Mouse (Mus musculus): Measurements from ENCODE around the gene Zbtb18. TPM values are rescaled to one million over a fixed set of nuclear protein-coding genes. Genes with fewer than 3 reads are reported as not detected.

Gene Zbtb18
- total RNA-seq (2017): 91.1 and 91.6 TPM in 2 replicates

DNA sequence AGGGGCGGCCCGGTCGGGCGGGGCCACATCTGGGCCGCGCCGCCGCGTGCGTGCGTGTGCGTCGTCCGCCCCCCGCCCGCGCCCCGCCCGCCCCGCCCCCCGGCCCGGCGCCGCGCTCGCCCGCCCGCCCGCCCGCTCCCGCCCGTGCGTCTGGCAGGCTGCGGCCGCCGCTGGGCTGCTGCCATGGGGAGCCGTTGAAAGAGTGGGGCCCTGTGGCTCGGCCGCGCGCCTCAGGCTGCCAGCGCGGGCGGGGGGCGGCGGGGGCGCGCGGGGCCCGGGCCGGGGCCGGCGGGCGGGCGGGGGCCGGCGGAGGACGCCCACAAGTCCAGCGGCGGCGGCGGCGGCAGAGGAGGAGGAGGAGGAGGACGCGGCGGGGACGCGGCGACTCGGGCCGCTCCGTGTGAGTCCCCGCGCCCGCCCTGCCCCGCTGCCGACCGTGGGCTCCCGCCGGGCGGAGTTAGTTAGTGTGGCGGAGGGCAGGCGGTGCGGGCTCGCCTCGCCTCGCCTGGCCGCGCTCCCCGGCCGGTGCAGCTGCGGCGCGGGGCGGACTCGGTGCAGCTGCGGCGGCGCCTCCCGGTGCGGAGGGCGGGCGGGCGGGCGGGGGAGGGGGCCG lies at the start of gene Zbtb18:
Gene Zbtb18, plus strand, starts transcription at position 156 of the 613 bp plus-strand sequence.
- ATAC-seq (ENCODE audit: extremely low read depth, insufficient number of reproducible peaks, low FRiP score, poor library complexity, severe bottlenecking): no peak

DNA sequence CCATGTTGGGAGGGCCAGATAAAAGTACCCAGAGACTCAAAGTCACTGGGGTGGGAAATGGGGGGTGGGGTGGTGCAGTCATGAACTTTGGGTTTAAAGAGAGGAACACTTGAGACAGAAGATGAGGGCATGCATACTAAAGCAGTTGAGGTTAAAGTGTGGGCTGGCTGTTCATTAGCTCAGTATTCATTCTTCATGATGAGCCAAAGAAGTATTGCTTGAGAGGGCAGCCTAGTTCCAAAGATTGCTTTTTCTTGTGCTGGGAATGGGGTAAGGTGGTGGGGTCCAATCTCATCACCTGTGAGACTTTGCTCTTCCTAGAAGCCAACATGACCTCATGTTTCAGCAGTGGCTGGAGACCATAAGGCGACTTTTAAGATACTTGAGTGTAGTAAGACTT lies 44.7 kb upstream of the Zbtb18 start:
- no peak for ATAC-seq (ENCODE audit: extremely low read depth, insufficient number of reproducible peaks, low FRiP score, poor library complexity, severe bottlenecking)

DNA sequence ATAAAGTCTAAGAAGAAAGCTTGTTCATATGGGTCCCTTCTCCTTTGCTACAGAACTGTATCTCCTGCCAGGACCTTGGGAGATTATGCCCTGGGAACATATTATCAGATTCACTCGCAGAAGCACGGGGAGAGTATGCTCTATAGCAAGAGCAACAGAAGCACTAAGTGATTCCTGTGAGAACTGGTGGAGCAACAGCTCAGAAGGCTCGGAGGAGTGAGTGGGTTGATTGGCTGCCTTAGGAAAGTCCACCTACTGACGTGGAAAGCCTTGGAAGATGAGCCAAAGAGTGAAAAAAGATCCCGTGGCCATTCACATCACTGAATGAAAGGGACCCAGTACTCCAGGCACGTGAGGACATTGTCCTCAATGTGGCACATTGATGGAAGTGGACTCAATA lies 37.0 kb upstream of the Zbtb18 start:
- ATAC-seq (ENCODE audit: extremely low read depth, insufficient number of reproducible peaks, low FRiP score, poor library complexity, severe bottlenecking): no peak

DNA sequence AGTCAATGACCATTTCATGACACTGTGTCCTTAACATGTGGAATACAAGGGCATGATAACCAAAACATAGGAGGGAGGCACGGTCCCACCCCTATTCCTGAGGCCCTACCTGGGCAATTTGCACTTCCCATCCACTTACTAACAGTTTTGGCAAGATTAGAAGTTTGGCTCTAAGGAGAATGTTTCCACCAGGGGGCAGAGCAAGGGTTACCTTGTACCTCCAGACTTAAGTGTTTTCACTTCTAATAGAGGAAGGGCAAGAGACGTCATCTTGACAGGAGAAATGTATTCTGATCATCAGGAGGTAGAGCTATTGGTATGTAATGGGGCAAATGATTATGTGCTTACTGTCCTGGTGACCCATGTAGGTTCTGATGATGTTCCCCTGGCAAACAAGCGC lies 33.5 kb upstream of the Zbtb18 start:
- ATAC-seq (ENCODE audit: extremely low read depth, insufficient number of reproducible peaks, low FRiP score, poor library complexity, severe bottlenecking): peak; percentile 84

DNA sequence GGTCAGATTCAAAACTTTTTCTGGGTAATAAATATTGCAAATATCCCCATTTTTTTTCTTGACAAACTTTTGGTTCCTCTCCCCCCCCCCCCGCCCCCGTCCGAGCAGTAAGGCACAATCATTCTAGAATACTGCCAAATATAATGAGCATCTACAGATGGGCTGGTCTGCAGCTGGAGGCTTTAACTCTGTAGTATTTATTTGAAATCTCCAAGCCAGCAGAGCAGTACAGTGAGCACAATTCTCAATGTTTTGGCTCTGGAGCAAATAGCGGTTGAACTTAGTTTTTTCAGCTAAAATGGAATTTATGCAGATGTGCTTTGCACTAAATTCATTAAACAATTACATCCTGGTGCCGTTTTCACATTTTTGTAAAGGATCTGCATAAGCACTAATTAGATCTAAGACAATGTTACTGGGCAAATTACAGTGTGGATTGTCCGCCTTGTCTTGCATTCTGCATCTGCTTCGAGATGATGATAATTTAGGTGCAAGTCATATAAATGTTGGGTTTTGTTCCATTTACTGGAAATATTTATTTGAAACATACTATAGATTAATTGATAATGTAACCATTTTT lies 31.3 kb upstream of the Zbtb18 start:
- no peak for ATAC-seq (ENCODE audit: extremely low read depth, insufficient number of reproducible peaks, low FRiP score, poor library complexity, severe bottlenecking)

DNA sequence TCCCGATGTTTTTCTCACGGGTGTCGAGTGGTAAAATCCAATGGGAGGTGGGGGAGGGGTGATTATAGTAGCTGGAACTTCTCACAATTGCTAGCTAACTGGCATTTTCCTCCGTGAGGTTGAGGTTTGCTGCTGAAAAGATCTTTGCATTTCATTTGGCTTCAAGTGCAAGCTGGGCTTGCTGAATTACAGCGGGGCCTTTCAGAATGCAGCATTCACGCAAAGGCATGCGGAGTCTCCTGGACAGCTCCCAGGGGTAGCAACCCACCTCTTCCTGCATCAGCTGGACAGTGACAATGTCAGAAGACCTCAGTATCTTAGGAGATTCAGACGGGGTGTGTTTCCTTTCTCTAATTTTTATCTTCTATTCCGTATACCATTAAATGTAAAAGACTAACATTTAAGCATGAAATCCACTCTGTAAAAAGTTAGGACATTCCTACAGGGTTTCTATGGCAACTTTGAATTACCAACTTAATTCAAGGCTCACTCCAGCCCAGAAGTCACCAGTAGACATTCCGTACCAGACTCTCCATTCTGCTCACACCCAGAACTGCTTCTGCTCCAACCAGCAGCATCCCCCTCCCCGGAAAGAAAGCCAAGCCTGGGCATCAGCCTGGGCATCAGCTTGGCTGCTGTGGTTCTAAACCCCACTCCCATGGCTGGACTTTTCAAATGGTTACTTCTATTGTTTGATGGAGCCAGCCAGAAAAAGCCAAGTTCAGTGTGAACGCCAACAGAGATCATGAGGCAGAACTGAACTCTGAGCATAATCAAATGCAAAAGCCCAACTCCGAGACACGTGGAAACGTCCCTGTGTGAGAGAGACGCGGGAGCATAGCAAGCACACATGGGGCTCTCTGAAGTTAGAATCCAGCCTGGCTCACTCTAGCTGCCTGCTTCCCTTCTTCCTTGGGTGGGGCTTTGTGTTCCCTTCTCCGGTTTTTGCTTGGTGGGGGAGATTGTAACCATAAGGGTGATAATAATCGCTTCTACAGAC lies 30.5 kb upstream of the Zbtb18 start:
- no peak for ATAC-seq (ENCODE audit: extremely low read depth, insufficient number of reproducible peaks, low FRiP score, poor library complexity, severe bottlenecking)

DNA sequence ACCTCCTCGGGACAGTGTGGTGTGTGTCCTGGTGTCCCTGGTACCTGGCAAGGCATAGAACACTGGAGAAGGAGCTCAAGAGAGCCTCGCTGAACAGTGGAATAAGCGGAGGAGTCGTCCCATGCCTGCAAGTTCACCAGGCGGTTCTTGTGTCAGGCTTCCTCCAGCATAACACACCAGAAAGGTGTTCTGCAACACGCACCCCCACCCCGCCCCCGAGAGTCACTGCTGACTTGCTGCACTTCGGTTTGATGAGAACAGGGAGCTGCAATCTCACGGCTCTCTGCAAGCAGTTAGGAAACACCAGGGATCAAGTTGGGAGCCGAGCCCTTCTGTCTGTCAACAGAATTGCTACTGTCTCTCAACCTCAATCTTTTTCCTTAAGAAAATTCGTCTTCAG lies 22.8 kb upstream of the Zbtb18 start:
- no peak for ATAC-seq (ENCODE audit: extremely low read depth, insufficient number of reproducible peaks, low FRiP score, poor library complexity, severe bottlenecking)

DNA sequence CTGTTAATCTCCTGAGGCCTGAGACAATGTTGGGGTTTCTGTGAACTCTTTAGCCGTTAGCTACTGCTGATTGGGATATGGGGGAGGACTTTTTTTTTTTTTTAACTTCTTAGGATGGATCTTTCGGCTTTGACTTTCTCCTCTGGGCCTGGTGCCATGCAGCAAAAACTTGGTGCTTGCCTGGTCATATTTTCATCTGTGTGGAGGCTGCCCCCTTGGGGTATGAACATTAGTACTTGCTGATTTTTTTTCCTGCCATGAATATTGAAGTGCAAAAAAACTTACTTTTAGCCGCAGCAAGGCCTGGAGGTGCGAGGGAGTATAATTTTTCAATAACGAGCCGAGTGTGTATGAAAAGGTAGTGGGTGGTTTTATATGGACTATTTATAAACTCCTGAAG lies 22.0 kb upstream of the Zbtb18 start:
- ATAC-seq (ENCODE audit: extremely low read depth, insufficient number of reproducible peaks, low FRiP score, poor library complexity, severe bottlenecking): no peak

DNA sequence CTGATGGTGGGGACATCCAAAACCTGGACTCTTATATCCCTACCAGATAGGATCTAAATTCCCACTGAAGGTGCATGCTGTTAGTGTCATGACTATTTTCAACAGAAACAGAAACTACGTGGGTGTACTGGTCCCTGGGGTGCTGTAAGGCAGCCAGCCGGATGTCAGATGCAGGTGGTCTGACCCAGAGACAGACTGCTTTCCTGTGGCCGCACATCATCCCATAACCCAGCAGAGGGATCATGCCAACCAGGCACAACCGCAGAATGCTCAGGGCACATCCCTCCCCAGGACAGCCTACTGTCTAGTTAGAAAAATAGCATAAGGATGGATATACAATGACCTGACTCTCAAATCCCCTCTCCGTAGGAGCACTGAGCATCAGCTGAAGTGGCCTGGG lies 14.3 kb upstream of the Zbtb18 start:
- ATAC-seq (ENCODE audit: extremely low read depth, insufficient number of reproducible peaks, low FRiP score, poor library complexity, severe bottlenecking): peak; percentile 95

DNA sequence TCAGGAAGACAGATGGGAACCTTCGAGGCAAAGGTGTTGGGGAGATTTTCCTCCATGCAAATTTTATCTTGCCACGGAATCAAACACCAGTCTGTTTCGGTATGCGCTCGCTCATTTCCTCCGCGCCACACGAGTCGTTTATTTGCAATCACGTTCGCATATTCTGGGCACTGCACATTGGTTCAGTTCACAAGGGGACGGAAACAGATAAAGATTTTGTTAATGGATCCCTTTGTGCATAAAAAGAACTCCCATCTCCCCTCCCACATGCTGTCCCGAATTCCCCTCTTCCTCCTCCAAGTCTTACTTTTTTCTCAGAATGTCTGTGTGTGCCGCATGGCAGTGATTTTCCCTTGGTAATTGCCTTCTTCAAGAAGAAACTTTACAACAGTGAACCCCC lies 13.8 kb upstream of the Zbtb18 start:
- ATAC-seq (ENCODE audit: extremely low read depth, insufficient number of reproducible peaks, low FRiP score, poor library complexity, severe bottlenecking): peak; percentile 28; the same call in 1 of the 2 replicates

DNA sequence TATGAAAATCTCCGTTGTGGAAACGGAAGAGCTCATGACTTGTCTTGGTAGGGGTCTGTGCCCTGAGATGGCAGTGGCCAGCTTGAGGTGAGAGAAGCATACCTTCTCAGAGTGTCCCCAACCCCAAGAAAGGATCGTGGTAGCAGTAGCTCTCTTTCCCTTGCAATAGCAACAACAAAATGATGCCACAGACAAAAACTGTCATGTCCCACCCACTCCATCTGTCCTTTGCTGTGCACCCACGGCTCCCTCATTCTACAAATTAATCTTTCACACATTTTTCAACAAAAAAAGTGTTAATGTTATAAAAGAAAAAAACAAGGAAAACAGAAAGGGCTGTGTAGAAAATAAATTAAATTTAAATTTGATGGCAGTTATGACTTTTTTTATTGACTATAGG lies 13.1 kb upstream of the Zbtb18 start:
- ATAC-seq (ENCODE audit: extremely low read depth, insufficient number of reproducible peaks, low FRiP score, poor library complexity, severe bottlenecking): no peak

DNA sequence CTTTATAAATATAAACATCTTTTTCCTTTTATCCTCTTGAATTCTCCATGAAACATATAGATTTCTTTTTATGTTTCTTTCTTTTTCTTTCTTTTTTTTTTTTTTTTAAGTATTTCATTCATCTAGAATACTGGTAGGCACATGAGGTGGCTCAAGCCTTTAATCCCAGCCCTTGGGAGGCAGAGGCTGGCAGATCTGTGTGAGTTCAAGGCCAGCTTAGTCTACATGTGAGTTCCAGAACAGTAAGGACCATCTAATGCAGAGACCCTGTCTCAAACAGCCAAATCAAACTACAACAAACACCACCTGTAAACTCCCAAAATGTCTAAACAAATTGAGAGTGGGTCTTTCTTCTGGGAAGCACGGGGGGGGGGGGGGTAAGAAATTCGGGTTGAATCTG lies 1.7 kb upstream of the Zbtb18 start:
- ATAC-seq (ENCODE audit: extremely low read depth, insufficient number of reproducible peaks, low FRiP score, poor library complexity, severe bottlenecking): no peak

DNA sequence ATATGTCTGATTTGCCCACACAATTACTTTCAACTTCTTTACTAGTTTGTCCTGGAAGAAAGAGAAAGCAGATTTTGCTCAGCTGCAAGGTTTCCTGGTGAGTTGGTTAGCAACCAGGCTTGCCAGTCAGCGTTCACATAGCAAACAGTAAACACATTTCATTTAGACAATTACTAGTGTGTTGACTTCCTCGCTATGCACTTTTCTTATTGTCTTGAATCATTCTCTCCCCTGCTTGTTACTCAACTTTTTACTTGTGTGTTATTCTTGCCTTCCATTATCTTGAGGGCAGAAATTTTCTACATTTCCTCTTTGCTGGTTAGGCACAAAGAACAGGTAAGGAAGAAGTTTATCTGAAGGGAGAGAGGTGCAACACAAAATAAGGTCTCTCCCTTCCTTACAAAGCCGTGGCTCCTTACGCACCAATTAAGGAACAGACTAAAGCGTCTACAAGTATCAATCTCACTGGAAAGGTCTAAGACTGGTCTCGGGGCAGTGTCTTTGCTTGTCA lies 1.1 kb upstream of the Zbtb18 start:
- no peak for ATAC-seq (ENCODE audit: extremely low read depth, insufficient number of reproducible peaks, low FRiP score, poor library complexity, severe bottlenecking)

DNA sequence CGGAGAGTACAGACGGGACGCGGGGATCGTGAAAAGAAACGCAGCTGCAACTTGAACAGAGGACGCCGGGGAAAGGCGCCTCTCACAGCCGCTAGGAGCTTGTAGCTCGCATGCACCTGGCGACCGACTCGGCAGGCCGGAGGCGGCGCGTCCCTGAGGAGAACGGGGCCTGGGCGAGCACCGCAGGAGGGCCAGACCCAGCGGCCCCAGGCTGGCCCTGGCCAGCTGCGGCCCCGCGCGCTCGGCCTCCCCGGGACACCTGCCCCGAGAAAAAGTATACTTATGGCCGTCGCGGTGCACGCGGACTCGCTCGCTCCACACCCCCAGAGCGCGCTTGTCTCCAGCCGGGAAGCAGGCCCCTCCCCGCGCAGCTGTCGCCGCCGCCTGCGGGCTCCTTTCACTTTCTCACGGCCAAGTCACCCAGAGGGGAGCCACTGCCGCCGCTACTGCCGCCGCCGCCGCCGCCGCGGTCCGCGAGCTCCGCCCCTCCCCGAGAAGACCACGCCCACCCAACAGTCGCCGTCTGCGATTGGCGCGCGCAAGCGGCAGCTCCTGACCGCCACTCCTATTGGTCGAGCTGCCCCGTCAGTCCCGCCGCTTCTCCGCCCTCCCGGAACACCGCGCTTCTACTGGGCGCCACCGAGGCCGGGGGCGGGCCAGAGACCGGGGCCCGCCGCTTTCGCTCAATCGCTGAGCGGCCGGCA lies 507 bp upstream of the Zbtb18 start:
- peak; percentile 92 for ATAC-seq (ENCODE audit: extremely low read depth, insufficient number of reproducible peaks, low FRiP score, poor library complexity, severe bottlenecking)

DNA sequence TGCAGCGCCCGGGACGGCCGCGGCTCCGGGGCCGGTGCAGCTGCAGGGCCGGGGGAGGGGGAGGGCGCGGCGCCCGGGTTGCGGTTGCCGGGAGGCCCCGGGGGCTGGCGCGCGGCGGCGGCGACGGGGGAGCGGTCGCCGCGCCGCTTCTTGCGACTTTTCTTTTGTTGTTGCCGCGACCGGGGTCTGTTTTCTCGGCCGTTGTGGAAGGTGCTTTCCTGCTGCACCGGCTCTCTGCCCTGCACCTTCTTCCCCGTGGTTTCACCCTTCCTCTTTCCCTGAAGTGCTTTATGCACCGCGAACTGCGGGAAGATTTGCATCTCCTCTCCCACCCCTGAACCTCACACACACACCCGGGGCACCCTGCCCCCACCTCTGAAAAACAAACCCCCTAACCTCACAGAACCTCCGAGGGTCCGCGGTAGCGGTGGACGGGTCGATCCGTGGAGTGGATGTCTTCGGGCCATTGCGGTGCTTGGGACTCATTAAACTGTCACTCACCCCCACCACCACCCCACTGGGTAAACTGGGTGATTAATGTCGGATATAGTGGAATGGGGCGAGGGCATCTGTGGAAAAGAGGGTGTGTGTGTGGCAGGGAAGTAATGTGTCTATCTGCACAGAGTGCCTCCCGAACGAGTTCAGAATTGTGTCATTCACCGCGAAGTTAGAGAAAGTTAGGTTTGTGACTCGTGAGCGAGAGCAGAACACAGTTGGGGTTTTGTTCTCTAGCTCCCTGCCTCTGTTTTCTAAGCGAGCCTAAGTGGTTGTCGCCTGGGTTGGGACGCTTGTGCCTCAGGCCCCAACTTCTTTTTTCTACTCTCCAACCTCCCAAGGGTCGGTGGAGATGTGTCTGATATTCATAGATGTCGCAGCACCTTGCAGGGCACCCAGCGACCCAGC lies 921 bp downstream of the Zbtb18 start:
- peak; percentile 15; the same call in 1 of the 2 replicates for ATAC-seq (ENCODE audit: extremely low read depth, insufficient number of reproducible peaks, low FRiP score, poor library complexity, severe bottlenecking)

DNA sequence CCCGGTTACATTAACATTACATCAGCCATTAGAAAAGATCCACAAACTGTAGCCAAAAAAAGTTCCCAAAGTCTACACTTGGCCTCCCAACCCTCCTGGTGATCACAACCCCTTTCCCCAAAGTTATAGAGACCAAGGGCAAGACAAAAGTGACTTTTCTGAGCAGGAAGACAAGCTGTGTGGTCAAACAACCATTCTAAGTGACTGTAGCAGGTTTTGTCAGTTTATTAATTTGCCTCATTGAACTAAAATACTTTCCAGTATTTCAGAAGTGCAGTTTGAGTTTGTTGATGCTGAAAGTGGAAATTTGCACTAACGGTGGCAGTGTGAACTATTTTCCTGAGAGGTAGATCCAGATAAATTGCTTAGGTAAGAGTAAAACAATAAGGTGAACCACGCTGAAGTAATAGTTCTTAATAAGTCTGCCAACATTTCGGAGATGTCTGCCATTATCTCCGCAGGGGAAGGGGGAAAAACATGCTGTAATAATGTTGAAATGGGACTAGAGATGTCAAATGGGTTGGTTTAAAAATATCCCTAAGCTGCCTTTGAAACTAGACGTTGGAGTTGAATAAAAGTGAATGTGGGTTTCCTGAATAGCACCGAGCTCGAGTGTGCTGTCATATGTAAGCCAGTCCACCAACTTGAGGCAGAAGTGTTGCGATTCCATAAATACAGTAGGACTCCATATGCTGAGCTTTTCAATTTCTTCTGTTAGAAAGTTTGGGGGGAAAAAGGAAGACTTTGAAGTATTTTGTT lies 1.8 kb downstream of the Zbtb18 start:
- ATAC-seq (ENCODE audit: extremely low read depth, insufficient number of reproducible peaks, low FRiP score, poor library complexity, severe bottlenecking): no peak

DNA sequence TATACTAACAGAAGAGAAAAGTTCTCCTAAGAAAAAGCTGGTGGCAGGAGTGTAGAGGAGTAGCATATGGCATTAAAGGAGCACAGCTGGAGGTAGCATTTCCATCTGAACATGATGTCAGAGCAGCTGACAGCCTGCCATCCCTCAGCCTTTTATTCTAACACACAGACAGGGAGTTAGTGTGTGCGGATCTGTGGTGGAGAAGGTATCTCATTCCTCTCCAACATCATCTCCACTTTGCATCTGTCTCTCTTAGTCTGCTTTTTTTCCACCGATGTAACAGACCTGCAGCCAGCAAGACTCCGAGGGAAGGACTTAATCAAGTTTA lies 2.3 kb downstream of the Zbtb18 start:
- no peak for ATAC-seq (ENCODE audit: extremely low read depth, insufficient number of reproducible peaks, low FRiP score, poor library complexity, severe bottlenecking)

DNA sequence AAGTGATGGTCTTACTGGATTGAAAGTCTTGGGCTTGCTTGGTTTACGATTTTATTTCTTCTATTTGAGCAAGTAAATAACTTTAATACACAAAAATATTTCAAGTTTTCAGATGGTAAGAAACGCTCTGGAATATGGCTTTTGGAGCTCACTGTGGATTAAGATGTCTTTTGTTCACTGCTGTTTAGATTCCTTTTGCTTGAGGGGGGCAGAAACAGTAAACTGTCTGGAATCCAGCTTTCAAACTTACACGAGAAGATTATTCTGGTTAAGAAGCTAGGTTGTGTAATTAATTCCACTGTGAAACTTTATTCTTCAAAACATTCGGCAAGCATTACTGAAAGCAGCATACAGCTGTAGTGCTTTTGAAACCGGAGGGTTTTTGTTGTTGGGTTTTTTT lies 2.8 kb downstream of the Zbtb18 start:
- ATAC-seq (ENCODE audit: extremely low read depth, insufficient number of reproducible peaks, low FRiP score, poor library complexity, severe bottlenecking): no peak

Measured in neutrophil, adult 5-6 weeks (primary cell).